Mouse (Mus musculus) thymus, postnatal 25 days (tissue): Measurements from ENCODE around the gene Med18.
"Not testable (repeated sequence)": the region's sequence is repeated elsewhere in the genome, so short reads cannot be mapped to it uniquely, and the experiment has no call there.

Experiments
- DNase-seq: peaks from one replicate; pipeline ENCODE4 v3.0.0; 2022

Med18 gene

GRCm38 (mm10) chr4:132482104-132482503 lies 18.4 kb upstream of the Med18 start:
- DNase-seq: not testable (repeated sequence)

- no peak for DNase-seq
Measured at GRCm38 (mm10) chr4:132477833-132478232, 14.1 kb upstream of the Med18 start.

GRCm38 (mm10) chr4:132475895-132476878 lies 12.5 kb upstream of the Med18 start:
- DNase-seq: no peak

- no peak for DNase-seq
Measured at GRCm38 (mm10) chr4:132474631-132475030, 10.9 kb upstream of the Med18 start.

- DNase-seq: no peak
Measured at GRCm38 (mm10) chr4:132473411-132473810, 9.7 kb upstream of the Med18 start.

GRCm38 (mm10) chr4:132469873-132470272 lies 6.2 kb upstream of the Med18 start:
- no peak for DNase-seq

- no peak for DNase-seq
Measured at GRCm38 (mm10) chr4:132464255-132464613, 513 bp upstream of the Med18 start.

GRCm38 (mm10) chr4:132462836-132463235 lies 885 bp downstream of the Med18 start:
- no peak for DNase-seq

- no peak for DNase-seq
Measured at GRCm38 (mm10) chr4:132460225-132460624, 3.5 kb downstream of the Med18 start.

GRCm38 (mm10) chr4:132455561-132455960 lies 8.2 kb downstream of the Med18 start:
- DNase-seq: no peak

GRCm38 (mm10) chr4:132455146-132455545 lies 8.6 kb downstream of the Med18 start:
- DNase-seq: no peak

GRCm38 (mm10) chr4:132454216-132454615 lies 9.5 kb downstream of the Med18 start:
- DNase-seq: no peak

- DNase-seq: no peak
Measured at GRCm38 (mm10) chr4:132449778-132450177, 13.9 kb downstream of the Med18 start.

GRCm38 (mm10) chr4:132446105-132446504 lies 17.6 kb downstream of the Med18 start:
- DNase-seq: no peak

- DNase-seq: no peak
Measured at GRCm38 (mm10) chr4:132444516-132444915, 19.2 kb downstream of the Med18 start.

- no peak for DNase-seq
Measured at GRCm38 (mm10) chr4:132437857-132438256, 25.9 kb downstream of the Med18 start.

GRCm38 (mm10) chr4:132432717-132433372 lies 30.9 kb downstream of the Med18 start:
- no peak for DNase-seq

GRCm38 (mm10) chr4:132428022-132428542 lies 35.6 kb downstream of the Med18 start:
- no peak for DNase-seq

GRCm38 (mm10) chr4:132427493-132427892 lies 36.2 kb downstream of the Med18 start:
- no peak for DNase-seq

GRCm38 (mm10) chr4:132426021-132426420 lies 37.7 kb downstream of the Med18 start:
- DNase-seq: no peak

- peak; percentile 5 for DNase-seq
Measured at GRCm38 (mm10) chr4:132424765-132425164, 39.0 kb downstream of the Med18 start.

GRCm38 (mm10) chr4:132421923-132422782 lies 41.6 kb downstream of the Med18 start, which contains the start of gene Phactr4:
Phactr4 (minus strand) TSS chr4:132422489.
- peak; percentile 85 for DNase-seq

GRCm38 (mm10) chr4:132421556-132421922 lies 42.2 kb downstream of the Med18 start:
- no peak for DNase-seq
